Mouse (Mus musculus) kidney, adult 2 months (tissue): ENCODE results near the gene Tnfaip8l2. TPM values are rescaled to one million over a fixed set of nuclear protein-coding genes. Genes with fewer than 3 reads are reported as not detected.

Source experiments
- DNase-seq: peaks from one replicate; pipeline ENCODE4 v3.0.0; 2021
- H3K27ac ChIP-seq: fragments of 200-500 bp; 2 replicates; pipeline ENCODE4 v1.5.1; 2012; ENCODE audit warnings: low read depth, low read length, control low read depth, inconsistent platforms; ENCODE audit not compliant: insufficient read depth
- H3K27me3 ChIP-seq: fragments of 200-500 bp; replicated peaks from 2 replicates; pipeline ENCODE4 v1.6.1; 2012; ENCODE audit warnings: mild to moderate bottlenecking, moderate library complexity, low read length, inconsistent platforms; ENCODE audit not compliant: control insufficient read depth, insufficient read depth
- H3K36me3 ChIP-seq: fragments of 200-500 bp; 2 replicates; pipeline ENCODE4 v1.6.1; 2012; ENCODE audit warnings: mild to moderate bottlenecking, moderate library complexity, low read length, inconsistent platforms; ENCODE audit not compliant: control insufficient read depth, insufficient read depth
- H3K4me1 ChIP-seq: fragments of 200-500 bp; 2 replicates; pipeline ENCODE4 v1.6.1; 2011; ENCODE audit warnings: low read length; ENCODE audit not compliant: control insufficient read depth, insufficient read depth
- H3K4me3 ChIP-seq: fragments of 200-500 bp; 2 replicates; pipeline ENCODE4 v1.5.1; 2011; ENCODE audit warnings: mild to moderate bottlenecking, low read depth, low read length, control low read depth; ENCODE audit not compliant: insufficient read depth
- CTCF ChIP-seq: fragments of 200-500 bp; conservative IDR thresholded peaks from 2 replicates; pipeline ENCODE4 v1.5.1; 2011; ENCODE audit warnings: low read depth, mild to moderate bottlenecking, control low read depth, low read length, moderate library complexity, mixed read lengths; ENCODE audit not compliant: insufficient read depth, insufficient read length
- POLR2A ChIP-seq: fragments of 200-500 bp; IDR thresholded peaks from one replicate; pipeline ENCODE4 v1.6.1; 2011; ENCODE audit warnings: low read depth, low read length, control low read depth
- WGBS: fragments of 180-500 bp; shearing (Covaris S2); methylation state at CpG from one replicate; pipeline ENCODE4 v1.1.7; 2018; 5-methylcytosine and 5-hydroxymethylcytosine counted together
- polyA plus RNA-seq: library from polyadenylated mRNA; depleted of rRNA; stranded (reverse); fragments of >200 nt; gene quantifications from 2 replicates; pipeline ENCODE4 v1.2.3, GENCODE M21; 2012

Gene Tnfaip8l2
- polyA plus RNA-seq, 1 experiment = 6.8 TPM

- no peak within 1 kb of the TSS for H3K27ac ChIP-seq
- DNase-seq = peak; percentile 95
Measured at GRCm38 (mm10) chr3:95159987-95160963, 18.1 kb upstream of the Tnfaip8l2 start, which contains the start of gene Sema6c. Gene Sema6c (plus strand): TSS chr3:95160457.

GRCm38 (mm10) chr3:95159511-95159986 is 17.4 kb upstream of the Tnfaip8l2 start:
- 49% methylated on average over 8 of the region's 8 CpGs for WGBS
- TF ChIP-seq POLR2A = no peak
- no peak for TF ChIP-seq CTCF
- H3K27ac ChIP-seq = no peak overlapping the region
- no peaks in the 10 kb centered on the region for H3K27me3 ChIP-seq
- H3K36me3 ChIP-seq = no peaks in the 10 kb centered on the region
- no peak for DNase-seq
- peak overlapping the region; percentile 63 for H3K4me3 ChIP-seq
- peaks cover 9% of the 10 kb centered on the region; the same call in 1 of the 2 replicates for H3K4me1 ChIP-seq

More at GRCm38 (mm10) chr3:95159987-95160963, 18.1 kb upstream of the Tnfaip8l2 start, which contains the start of gene Sema6c:
- Histone ChIP-seq H3K4me3 (peak within 1 kb of the TSS; percentile 93), H3K4me1 (peaks cover 9% of the 10 kb centered on the region; the same call in 1 of the 2 replicates), H3K27me3 (no peaks in the 10 kb centered on the region), H3K36me3 (no peaks in the 10 kb centered on the region)
- WGBS = under 1% methylated on average over 66 of the region's 66 CpGs
- TF ChIP-seq POLR2A (no peak), CTCF (no peak)

- Histone ChIP-seq H3K36me3 (no peaks in the 10 kb centered on the region), H3K4me3 (no peak overlapping the region), H3K27me3 (no peaks in the 10 kb centered on the region), H3K27ac (no peak overlapping the region), H3K4me1 (no peaks in the 10 kb centered on the region)
- peak; percentile 57 for DNase-seq
- 50% methylated on average over 4 of the region's 4 CpGs for WGBS
- TF ChIP-seq CTCF (peak; percentile 75), POLR2A (no peak)
Measured at GRCm38 (mm10) chr3:95153874-95154273, 11.7 kb upstream of the Tnfaip8l2 start.

- WGBS = 54% methylated on average over 3 of the region's 3 CpGs
- H3K36me3 ChIP-seq = no peaks in the 10 kb centered on the region
- peak; percentile 68 for DNase-seq
- H3K27me3 ChIP-seq = no peaks in the 10 kb centered on the region
- H3K4me3 ChIP-seq = no peak overlapping the region
- H3K27ac ChIP-seq = peak overlapping the region; percentile 65; the same call in 1 of the 2 replicates
- no peaks in the 10 kb centered on the region for H3K4me1 ChIP-seq
- TF ChIP-seq POLR2A = no peak
- TF ChIP-seq CTCF = no peak
Measured at GRCm38 (mm10) chr3:95147924-95148323, 5.8 kb upstream of the Tnfaip8l2 start.

- Histone ChIP-seq H3K27me3 (no peaks in the 10 kb centered on the region), H3K4me3 (no peak overlapping the region)
Measured at GRCm38 (mm10) chr3:95142617-95143011, 454 bp upstream of the Tnfaip8l2 start.

GRCm38 (mm10) chr3:95141474-95141873 is 686 bp downstream of the Tnfaip8l2 start:
- Histone ChIP-seq H3K36me3 (no peaks in the 10 kb centered on the region; the same call in 1 of the 2 replicates), H3K4me1 (peaks cover 4% of the 10 kb centered on the region; the same call in 1 of the 2 replicates), H3K27ac (no peak overlapping the region), H3K27me3 (no peaks in the 10 kb centered on the region), H3K4me3 (no peak overlapping the region)
- no peak for TF ChIP-seq POLR2A
- no peak for TF ChIP-seq CTCF
- peak; percentile 23 for DNase-seq
- 85% methylated on average over 9 of the region's 9 CpGs for WGBS

More at GRCm38 (mm10) chr3:95142617-95143011, 454 bp upstream of the Tnfaip8l2 start:
- Histone ChIP-seq H3K36me3 (no peaks in the 10 kb centered on the region; the same call in 1 of the 2 replicates), H3K27ac (no peak overlapping the region), H3K4me1 (peaks cover 4% of the 10 kb centered on the region; the same call in 1 of the 2 replicates)
- 7% methylated on average over 5 of the region's 5 CpGs for WGBS
- peak; percentile 94 for DNase-seq
- peak; percentile 99; the same call in 1 of the 2 replicates for TF ChIP-seq CTCF
- TF ChIP-seq POLR2A = no peak
